Mouse (Mus musculus): Measurements from ENCODE around the gene Cct4.

Gene Cct4

GRCm38 (mm10) chr11:22990393-22991126 is at the start of gene Cct4:
TSS of gene Cct4 (plus strand) at chr11:22990519.
- peak; percentile 88 for DNase-seq (ENCODE audit: low read depth)

GRCm38 (mm10) chr11:22949101-22949500 is 41.2 kb upstream of the Cct4 start:
- DNase-seq (ENCODE audit: low read depth) = no peak

GRCm38 (mm10) chr11:22950131-22950530 is 40.2 kb upstream of the Cct4 start:
- DNase-seq (ENCODE audit: low read depth) = no peak

- DNase-seq (ENCODE audit: low read depth) = no peak
Measured at GRCm38 (mm10) chr11:22952668-22953067, 37.7 kb upstream of the Cct4 start.

- DNase-seq (ENCODE audit: low read depth) = no peak
Measured at GRCm38 (mm10) chr11:22956346-22956745, 34.0 kb upstream of the Cct4 start.

- DNase-seq (ENCODE audit: low read depth) = peak; percentile 51
Measured at GRCm38 (mm10) chr11:22956830-22957229, 33.5 kb upstream of the Cct4 start.

GRCm38 (mm10) chr11:22957791-22958374 is 32.4 kb upstream of the Cct4 start:
- DNase-seq (ENCODE audit: low read depth) = peak; percentile 49

- DNase-seq (ENCODE audit: low read depth) = no peak
Measured at GRCm38 (mm10) chr11:22962101-22962500, 28.2 kb upstream of the Cct4 start.

- DNase-seq (ENCODE audit: low read depth) = no peak
Measured at GRCm38 (mm10) chr11:22964401-22964800, 25.9 kb upstream of the Cct4 start.

GRCm38 (mm10) chr11:22965503-22965902 is 24.8 kb upstream of the Cct4 start:
- DNase-seq (ENCODE audit: low read depth) = peak; percentile 49

- DNase-seq (ENCODE audit: low read depth) = peak; percentile 77
Measured at GRCm38 (mm10) chr11:22969486-22969885, 20.8 kb upstream of the Cct4 start.

- DNase-seq (ENCODE audit: low read depth) = no peak
Measured at GRCm38 (mm10) chr11:22970546-22970945, 19.8 kb upstream of the Cct4 start.

- DNase-seq (ENCODE audit: low read depth) = peak; percentile 87
Measured at GRCm38 (mm10) chr11:22971835-22972709, 18.2 kb upstream of the Cct4 start, which contains the start of gene Zrsr1. TSS of gene Zrsr1 (plus strand) at chr11:22972005.

GRCm38 (mm10) chr11:22972746-22973526 is 17.4 kb upstream of the Cct4 start:
- DNase-seq (ENCODE audit: low read depth) = peak; percentile 91

- DNase-seq (ENCODE audit: low read depth) = peak; percentile 32
Measured at GRCm38 (mm10) chr11:22973599-22973998, 16.7 kb upstream of the Cct4 start.

GRCm38 (mm10) chr11:22978215-22978614 is 12.1 kb upstream of the Cct4 start:
- no peak for DNase-seq (ENCODE audit: low read depth)

GRCm38 (mm10) chr11:22978711-22979110 is 11.6 kb upstream of the Cct4 start:
- DNase-seq (ENCODE audit: low read depth) = no peak

- no peak for DNase-seq (ENCODE audit: low read depth)
Measured at GRCm38 (mm10) chr11:22979221-22979620, 11.1 kb upstream of the Cct4 start.

GRCm38 (mm10) chr11:22981041-22981440 is 9.3 kb upstream of the Cct4 start:
- no peak for DNase-seq (ENCODE audit: low read depth)

- no peak for DNase-seq (ENCODE audit: low read depth)
Measured at GRCm38 (mm10) chr11:22981543-22981950, 8.8 kb upstream of the Cct4 start.

GRCm38 (mm10) chr11:22981984-22982757 is 8.1 kb upstream of the Cct4 start, which contains the start of the genes Gm28048 and Commd1:
TSS of gene Gm28048 (minus strand) at chr11:22982090.
TSS of gene Commd1 (minus strand) at chr11:22982382.
- peak; percentile 97 for DNase-seq (ENCODE audit: low read depth)

Measured in naive thymus-derived CD4-positive, alpha-beta T cell, adult 2 months (primary cell).